Mouse (Mus musculus): ENCODE data around the gene Fhl1. TPM values are rescaled to one million over a fixed set of nuclear protein-coding genes. Genes with fewer than 3 reads are reported as not detected.

The Fhl1 gene
- polyA plus RNA-seq, 1 experiment from 2014 or later: 38.8 TPM

DNA sequence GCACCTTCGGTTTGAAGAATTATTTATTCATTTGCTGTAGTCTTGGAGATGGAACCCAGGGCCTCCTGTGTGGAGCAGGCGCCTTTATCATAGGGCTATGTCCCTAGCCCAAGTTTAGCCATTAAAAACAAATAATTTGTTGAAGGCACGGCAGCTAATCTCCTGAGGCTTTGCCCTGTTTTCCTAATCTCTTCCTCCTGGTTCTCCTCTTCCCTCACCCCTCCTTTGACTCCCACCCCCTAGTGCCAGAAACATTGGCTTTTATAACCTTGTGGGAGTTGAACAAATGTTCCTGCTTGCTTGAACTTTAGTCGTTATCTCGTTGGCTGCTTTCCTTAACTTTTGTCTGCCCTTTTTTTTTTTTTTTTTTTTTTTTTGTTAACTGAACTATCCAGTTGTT, 2.8 kb downstream of the Fhl1 start:
- Histone ChIP-seq H3K27me3 (replicated peaks; ENCODE audit: control insufficient read depth, insufficient read depth, low read length) (no peaks in the 10 kb centered on the region), H3K4me3 (ENCODE audit: low read depth, low read length) (no peak overlapping the region), H3K4me1 (replicated peaks; ENCODE audit: control insufficient read depth, insufficient read depth, low read length) (no peaks in the 10 kb centered on the region), H3K27ac (ENCODE audit: low read depth) (no peak overlapping the region), H3K4me2 (ENCODE audit: low read length) (no peak overlapping the region), H3K9me3 (ENCODE audit: control insufficient read depth, low read length) (no peaks in the 10 kb centered on the region), H3K36me3 (ENCODE audit: control insufficient read depth, insufficient read depth, low read length) (no peaks in the 10 kb centered on the region), H3K9ac (ENCODE audit: low read length) (no peak overlapping the region)
- no peak for DNase-seq (ENCODE audit: low spot score)
- no peak for ATAC-seq (replicated peaks; ENCODE audit: low FRiP score, low TSS enrichment, low read depth)
- WGBS: 38% methylated on average over 5 of the region's 5 CpGs

DNA sequence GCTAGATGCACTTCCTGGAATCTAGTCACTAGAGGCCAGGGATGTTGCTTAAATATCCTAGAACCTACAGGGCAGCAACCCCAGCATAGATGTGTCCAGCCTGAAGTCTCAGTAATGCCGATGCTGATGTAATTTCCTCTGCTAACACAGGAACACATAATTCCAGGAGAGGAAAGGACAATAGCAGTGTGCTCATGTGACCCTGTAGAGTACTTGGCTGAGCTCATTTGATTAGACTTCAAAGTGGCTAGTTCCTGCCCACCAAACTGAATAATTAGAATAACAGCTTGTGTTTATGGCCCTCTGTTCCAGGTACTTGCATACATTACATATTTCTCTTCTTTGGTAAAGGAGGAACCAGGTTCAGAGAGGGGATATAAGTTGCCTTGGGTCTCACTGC, 4.6 kb downstream of the Fhl1 start:
- no peaks in the 10 kb centered on the region for H3K27me3 ChIP-seq (replicated peaks; ENCODE audit: control insufficient read depth, insufficient read depth, low read length)
- H3K9ac ChIP-seq (ENCODE audit: low read length): no peak overlapping the region
- no peak overlapping the region for H3K4me2 ChIP-seq (ENCODE audit: low read length)
- H3K27ac ChIP-seq (ENCODE audit: low read depth): no peak overlapping the region
- WGBS: 69% methylated on average over 1 of the region's 1 CpGs
- H3K4me3 ChIP-seq (ENCODE audit: low read depth, low read length): no peak overlapping the region
- H3K36me3 ChIP-seq (ENCODE audit: control insufficient read depth, insufficient read depth, low read length): no peaks in the 10 kb centered on the region
- no peaks in the 10 kb centered on the region for H3K4me1 ChIP-seq (replicated peaks; ENCODE audit: control insufficient read depth, insufficient read depth, low read length)
- ATAC-seq (replicated peaks; ENCODE audit: low FRiP score, low TSS enrichment, low read depth): no peak
- no peak for DNase-seq (ENCODE audit: low spot score)
- no peaks in the 10 kb centered on the region for H3K9me3 ChIP-seq (ENCODE audit: control insufficient read depth, low read length)

DNA sequence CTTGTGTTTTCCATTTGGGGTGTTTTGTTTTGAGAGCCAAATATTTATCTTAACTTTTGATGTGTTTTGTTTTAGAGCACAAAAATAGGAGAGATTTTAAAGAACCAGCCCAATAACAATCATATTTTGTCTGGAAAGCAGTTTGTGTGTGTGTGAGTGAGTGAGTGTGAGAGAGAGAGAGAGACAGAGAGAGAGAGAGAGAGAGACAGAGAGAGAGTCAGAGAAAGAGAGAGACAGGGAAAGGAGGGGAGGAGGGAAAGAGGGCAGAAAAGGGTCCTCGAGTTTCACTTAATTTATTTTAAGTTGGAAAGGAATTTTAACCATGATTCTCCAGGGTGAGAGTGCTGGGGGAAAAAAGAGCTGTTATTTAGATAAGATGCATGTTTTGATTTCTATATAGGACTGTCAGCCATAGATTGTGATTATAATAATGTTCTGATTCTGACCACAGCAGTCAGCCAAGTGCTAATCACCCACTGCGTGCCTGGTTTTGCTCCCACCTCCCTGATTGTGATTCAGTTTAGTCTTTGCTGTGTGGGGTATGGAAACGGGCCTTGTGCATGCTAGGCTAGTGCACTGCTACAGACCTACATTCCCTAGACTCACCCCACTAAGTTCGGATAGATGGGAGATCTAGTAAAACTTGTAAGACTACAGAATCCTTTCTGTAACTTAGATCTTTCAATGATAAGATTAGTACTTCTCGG, 6.4 kb downstream of the Fhl1 start:
- no peak overlapping the region for H3K4me2 ChIP-seq (ENCODE audit: low read length)
- DNase-seq (ENCODE audit: low spot score): no peak
- no peaks in the 10 kb centered on the region for H3K9me3 ChIP-seq (ENCODE audit: control insufficient read depth, low read length)
- no peaks in the 10 kb centered on the region for H3K36me3 ChIP-seq (ENCODE audit: control insufficient read depth, insufficient read depth, low read length)
- H3K4me3 ChIP-seq (ENCODE audit: low read depth, low read length): no peak overlapping the region
- ATAC-seq (replicated peaks; ENCODE audit: low FRiP score, low TSS enrichment, low read depth): no peak
- no peak overlapping the region for H3K9ac ChIP-seq (ENCODE audit: low read length)
- 56% methylated on average over 5 of the region's 5 CpGs for WGBS
- no peaks in the 10 kb centered on the region for H3K27me3 ChIP-seq (replicated peaks; ENCODE audit: control insufficient read depth, insufficient read depth, low read length)
- H3K4me1 ChIP-seq (replicated peaks; ENCODE audit: control insufficient read depth, insufficient read depth, low read length): no peaks in the 10 kb centered on the region
- H3K27ac ChIP-seq (ENCODE audit: low read depth): no peak overlapping the region

DNA sequence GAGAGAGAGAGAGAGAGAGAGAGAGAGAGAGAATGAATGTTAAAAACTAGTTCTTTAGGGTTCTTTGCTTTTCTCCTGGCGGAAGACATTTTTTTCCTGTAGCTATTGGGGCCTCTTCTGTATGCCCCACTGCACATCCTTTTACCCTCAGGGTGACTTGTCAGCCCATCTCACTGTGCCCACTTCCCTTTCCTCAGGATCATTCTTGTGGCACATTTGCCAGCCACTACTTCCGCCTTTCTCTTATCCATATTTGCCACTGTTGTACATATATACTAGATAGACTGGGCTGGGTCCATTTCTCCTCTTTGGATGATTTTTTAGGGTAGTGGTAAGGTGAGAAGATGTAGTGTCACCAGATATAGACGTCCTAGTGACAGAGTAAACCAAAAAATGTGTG, 9.8 kb downstream of the Fhl1 start:
- no peak overlapping the region for H3K4me2 ChIP-seq (ENCODE audit: low read length)
- H3K27me3 ChIP-seq (replicated peaks; ENCODE audit: control insufficient read depth, insufficient read depth, low read length): no peaks in the 10 kb centered on the region
- no peak overlapping the region for H3K27ac ChIP-seq (ENCODE audit: low read depth)
- WGBS: 82% methylated on average over 3 of the region's 3 CpGs
- no peaks in the 10 kb centered on the region for H3K4me1 ChIP-seq (replicated peaks; ENCODE audit: control insufficient read depth, insufficient read depth, low read length)
- no peak for ATAC-seq (replicated peaks; ENCODE audit: low FRiP score, low TSS enrichment, low read depth)
- no peaks in the 10 kb centered on the region for H3K36me3 ChIP-seq (ENCODE audit: control insufficient read depth, insufficient read depth, low read length)
- DNase-seq (ENCODE audit: low spot score): no peak
- H3K9me3 ChIP-seq (ENCODE audit: control insufficient read depth, low read length): no peaks in the 10 kb centered on the region
- H3K9ac ChIP-seq (ENCODE audit: low read length): no peak overlapping the region
- H3K4me3 ChIP-seq (ENCODE audit: low read depth, low read length): no peak overlapping the region

DNA sequence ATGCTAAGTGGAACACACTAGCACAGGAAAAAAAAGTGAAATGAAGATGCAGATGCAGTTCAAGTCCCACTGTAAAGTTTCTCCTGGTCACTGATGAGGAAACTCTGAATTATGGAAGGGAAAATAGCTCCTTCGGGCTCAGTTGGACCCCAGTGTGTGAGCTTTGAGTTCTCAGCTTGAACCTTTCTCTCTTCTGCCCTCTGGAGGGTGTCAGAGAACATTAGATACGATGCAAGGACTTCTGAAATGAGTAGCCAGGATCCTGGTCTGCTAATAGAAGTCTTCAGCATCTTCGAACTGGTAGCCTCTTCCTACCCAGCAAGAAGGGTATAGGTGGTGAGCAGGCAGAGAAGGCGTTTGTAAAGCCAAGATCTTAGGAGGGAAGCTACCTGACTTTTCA, 19.9 kb downstream of the Fhl1 start:
- Histone ChIP-seq H3K9ac (ENCODE audit: low read length) (no peak overlapping the region), H3K4me1 (replicated peaks; ENCODE audit: control insufficient read depth, insufficient read depth, low read length) (no peaks in the 10 kb centered on the region), H3K4me3 (ENCODE audit: low read depth, low read length) (no peak overlapping the region), H3K27me3 (replicated peaks; ENCODE audit: control insufficient read depth, insufficient read depth, low read length) (no peaks in the 10 kb centered on the region), H3K4me2 (ENCODE audit: low read length) (no peak overlapping the region), H3K27ac (ENCODE audit: low read depth) (no peak overlapping the region), H3K9me3 (ENCODE audit: control insufficient read depth, low read length) (no peaks in the 10 kb centered on the region), H3K36me3 (ENCODE audit: control insufficient read depth, insufficient read depth, low read length) (no peaks in the 10 kb centered on the region)
- WGBS: 57% methylated on average over 4 of the region's 4 CpGs
- ATAC-seq (replicated peaks; ENCODE audit: low FRiP score, low TSS enrichment, low read depth) (no peak), DNase-seq (ENCODE audit: low spot score) (no peak)

DNA sequence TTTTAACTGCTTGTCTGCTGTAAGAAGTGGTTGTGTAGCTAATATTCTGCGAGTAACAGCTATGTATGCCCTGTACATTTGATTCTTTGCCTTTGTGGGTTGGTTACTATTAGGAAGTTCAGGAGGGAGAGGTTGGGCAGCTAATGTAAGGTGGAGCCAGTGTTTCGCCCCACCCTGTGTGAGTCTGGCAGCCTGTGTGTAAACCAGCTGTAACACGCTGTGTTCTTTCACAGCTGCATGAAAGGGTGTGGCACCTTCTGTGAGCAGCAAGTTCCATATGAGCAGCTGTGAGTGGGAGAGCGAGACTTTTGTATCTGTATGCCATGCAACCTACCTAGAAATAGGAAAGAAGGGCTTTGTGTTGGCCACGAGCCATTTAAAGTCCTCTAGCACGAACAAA, 20.6 kb downstream of the Fhl1 start:
- no peak overlapping the region for H3K4me3 ChIP-seq (ENCODE audit: low read depth, low read length)
- no peaks in the 10 kb centered on the region for H3K9me3 ChIP-seq (ENCODE audit: control insufficient read depth, low read length)
- H3K4me1 ChIP-seq (replicated peaks; ENCODE audit: control insufficient read depth, insufficient read depth, low read length): no peaks in the 10 kb centered on the region
- no peaks in the 10 kb centered on the region for H3K27me3 ChIP-seq (replicated peaks; ENCODE audit: control insufficient read depth, insufficient read depth, low read length)
- H3K9ac ChIP-seq (ENCODE audit: low read length): no peak overlapping the region
- DNase-seq (ENCODE audit: low spot score) (no peak), ATAC-seq (replicated peaks; ENCODE audit: low FRiP score, low TSS enrichment, low read depth) (no peak)
- H3K36me3 ChIP-seq (ENCODE audit: control insufficient read depth, insufficient read depth, low read length): no peaks in the 10 kb centered on the region
- H3K4me2 ChIP-seq (ENCODE audit: low read length): no peak overlapping the region
- WGBS: 79% methylated on average over 6 of the region's 6 CpGs
- no peak overlapping the region for H3K27ac ChIP-seq (ENCODE audit: low read depth)

DNA sequence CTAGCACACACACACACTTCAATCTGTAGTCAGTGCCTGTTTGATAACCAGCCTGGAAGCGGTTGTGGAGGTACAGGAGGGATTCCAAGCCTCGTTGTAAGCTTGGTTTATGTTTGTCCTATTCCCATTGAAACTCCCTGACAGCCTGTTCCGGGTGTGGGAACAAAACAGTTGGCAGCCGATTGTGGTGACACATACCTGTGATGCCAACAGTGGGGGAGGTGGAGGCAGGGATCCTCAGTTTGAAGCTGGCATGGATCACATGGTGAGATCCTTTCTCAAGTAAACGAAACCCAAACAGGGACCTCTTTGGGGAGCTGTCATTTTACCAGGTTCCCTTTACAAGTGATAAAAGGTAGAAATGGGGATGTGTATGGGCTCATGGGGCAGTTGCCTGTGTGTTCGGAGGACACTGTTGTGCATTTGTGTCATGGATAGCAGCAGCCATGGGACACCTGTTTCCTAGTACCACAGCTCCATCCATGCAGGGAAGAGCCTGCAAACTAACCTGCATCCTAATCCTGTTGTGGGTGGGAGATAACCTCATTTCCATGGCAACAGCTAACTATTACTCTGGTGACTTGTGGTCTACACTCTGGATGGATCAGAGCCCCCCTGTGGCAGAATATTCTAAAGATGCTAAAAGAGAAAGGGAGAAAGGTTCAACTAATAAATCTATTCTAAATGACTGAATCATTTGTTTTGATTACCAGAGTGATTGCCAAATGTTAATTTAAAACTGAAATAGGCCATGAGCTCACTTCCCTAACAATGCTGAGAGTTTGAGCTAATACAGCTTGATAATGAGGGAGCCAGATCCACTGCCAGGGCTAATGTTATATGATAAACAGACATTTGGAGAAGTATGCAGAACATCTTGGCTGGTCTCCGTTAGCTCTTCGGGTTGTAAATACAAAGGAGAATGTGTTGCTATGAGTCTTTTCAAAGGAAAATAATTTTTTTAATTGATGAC, 22.0 kb downstream of the Fhl1 start:
- Histone ChIP-seq H3K27ac (ENCODE audit: low read depth) (no peak overlapping the region), H3K36me3 (ENCODE audit: control insufficient read depth, insufficient read depth, low read length) (no peaks in the 10 kb centered on the region), H3K4me1 (replicated peaks; ENCODE audit: control insufficient read depth, insufficient read depth, low read length) (no peaks in the 10 kb centered on the region), H3K9me3 (ENCODE audit: control insufficient read depth, low read length) (no peaks in the 10 kb centered on the region), H3K9ac (ENCODE audit: low read length) (no peak overlapping the region), H3K4me2 (ENCODE audit: low read length) (no peak overlapping the region), H3K27me3 (replicated peaks; ENCODE audit: control insufficient read depth, insufficient read depth, low read length) (no peaks in the 10 kb centered on the region), H3K4me3 (ENCODE audit: low read depth, low read length) (no peak overlapping the region)
- WGBS: 73% methylated on average over 8 of the region's 8 CpGs
- no peak for DNase-seq (ENCODE audit: low spot score)
- ATAC-seq (replicated peaks; ENCODE audit: low FRiP score, low TSS enrichment, low read depth): no peak

DNA sequence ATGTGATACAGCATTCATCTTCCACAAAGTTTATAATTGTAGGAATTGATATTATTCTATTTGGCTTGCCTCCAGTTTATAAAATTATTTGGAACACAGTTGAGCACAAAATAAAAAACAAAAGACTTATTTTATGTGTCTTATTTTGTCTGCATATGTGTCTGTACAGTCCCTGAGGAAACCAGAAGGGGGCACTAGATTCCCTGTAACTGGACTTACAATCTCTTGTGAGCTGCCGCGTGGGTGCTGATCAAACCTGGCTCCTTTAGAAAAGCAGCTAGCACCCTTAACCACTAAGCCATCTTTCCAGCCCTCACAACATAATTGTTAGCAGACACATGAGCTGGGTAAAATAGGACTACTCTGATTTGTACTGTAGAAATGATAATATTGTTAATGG, 24.1 kb downstream of the Fhl1 start:
- no peak overlapping the region for H3K4me2 ChIP-seq (ENCODE audit: low read length)
- DNase-seq (ENCODE audit: low spot score): no peak
- no peaks in the 10 kb centered on the region for H3K36me3 ChIP-seq (ENCODE audit: control insufficient read depth, insufficient read depth, low read length)
- H3K27me3 ChIP-seq (replicated peaks; ENCODE audit: control insufficient read depth, insufficient read depth, low read length): no peaks in the 10 kb centered on the region
- H3K9ac ChIP-seq (ENCODE audit: low read length): no peak overlapping the region
- no peaks in the 10 kb centered on the region for H3K4me1 ChIP-seq (replicated peaks; ENCODE audit: control insufficient read depth, insufficient read depth, low read length)
- H3K4me3 ChIP-seq (ENCODE audit: low read depth, low read length): no peak overlapping the region
- H3K27ac ChIP-seq (ENCODE audit: low read depth): no peak overlapping the region
- 45% methylated on average over 2 of the region's 2 CpGs for WGBS
- ATAC-seq (replicated peaks; ENCODE audit: low FRiP score, low TSS enrichment, low read depth): no peak
- no peaks in the 10 kb centered on the region for H3K9me3 ChIP-seq (ENCODE audit: control insufficient read depth, low read length)

Data from intestine, embryonic 14.5 days (tissue).